Mouse (Mus musculus) heart, postnatal 0 days (tissue): ENCODE results near the gene Med9.

Source experiments
- CTCF ChIP-seq: IDR thresholded peaks from 2 replicates; pipeline ENCODE4 v1.5.1; 2016; ENCODE audit warnings: antibody characterized with exemption, control low read depth, low read depth
- EP300 ChIP-seq: IDR thresholded peaks from 2 replicates; pipeline ENCODE4 v1.6.1; 2016; ENCODE audit warnings: antibody characterized with exemption, low read depth

DNA sequence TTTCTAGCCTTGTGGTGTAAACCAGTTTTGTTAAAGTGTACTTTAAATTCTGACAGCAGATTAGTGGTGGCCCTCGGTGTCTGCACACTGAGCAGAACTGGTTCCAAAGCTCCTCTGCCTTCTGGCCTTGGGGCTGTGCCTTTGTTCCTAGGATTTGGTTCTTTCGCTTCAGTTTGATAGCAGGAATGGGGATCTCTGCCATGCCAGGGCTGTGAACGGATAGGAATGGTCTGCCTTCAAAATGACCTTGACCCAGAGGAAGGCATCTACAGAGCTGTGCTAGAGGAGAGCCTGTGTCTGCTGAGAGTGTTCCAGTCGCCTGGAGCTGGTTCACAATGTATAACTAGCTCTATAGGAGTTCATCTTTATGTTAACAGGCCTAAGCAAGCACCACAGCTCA is 11.4 kb downstream of the Med9 start:
- TF ChIP-seq CTCF (no peak), EP300 (no peak)
